Mouse (Mus musculus) embryo, embryonic 10 days (tissue): ENCODE data around the gene Tead1.
A peak's percentile ranks its signal among the peaks of the same experiment; 100 is the strongest.

Experiments
- DNase-seq: peaks from one replicate; pipeline ENCODE4 v3.0.0-alpha.2; 2015; ENCODE audit warnings: low spot score

Gene Tead1

DNA sequence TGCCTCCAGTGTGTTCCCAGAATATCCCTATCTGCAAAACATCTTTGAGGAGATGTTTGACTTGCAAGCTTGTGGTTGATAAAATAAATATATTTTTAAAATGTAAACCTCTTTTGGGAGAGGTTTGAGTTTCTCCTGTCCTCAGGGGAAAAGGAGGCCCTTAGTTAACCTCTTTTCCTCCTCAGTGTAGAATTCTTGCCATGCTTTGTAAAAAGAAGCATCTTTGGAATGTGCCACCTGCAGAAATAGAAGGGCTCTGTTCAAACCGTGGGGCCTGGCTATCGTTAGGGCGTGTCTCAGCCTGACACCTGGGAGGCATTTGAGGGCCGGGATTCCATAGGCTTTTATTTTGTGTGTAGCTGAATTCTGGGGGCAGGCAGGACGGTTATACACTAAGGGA, 51.1 kb downstream of the Tead1 start:
- DNase-seq = no peak

DNA sequence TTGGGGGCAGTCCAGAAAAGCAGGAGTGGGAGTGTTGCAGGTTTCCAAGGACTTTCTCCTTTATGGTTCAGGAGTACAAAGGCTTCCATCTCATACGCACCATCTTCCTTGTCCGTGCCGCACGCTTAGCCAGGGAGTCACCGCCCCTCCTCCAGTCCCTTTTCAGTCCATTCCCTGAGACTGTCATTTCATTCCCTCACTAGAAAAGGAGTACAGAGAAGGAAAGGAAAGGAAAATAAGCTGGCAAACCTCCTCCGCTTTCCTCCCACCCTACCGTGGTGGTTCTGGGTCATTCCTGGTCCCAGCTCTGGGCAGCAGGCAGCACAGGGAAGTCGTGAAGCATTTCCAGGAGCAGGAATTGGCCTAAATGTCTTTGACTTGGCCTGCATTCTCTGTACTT, 52.5 kb downstream of the Tead1 start:
- no peak for DNase-seq

DNA sequence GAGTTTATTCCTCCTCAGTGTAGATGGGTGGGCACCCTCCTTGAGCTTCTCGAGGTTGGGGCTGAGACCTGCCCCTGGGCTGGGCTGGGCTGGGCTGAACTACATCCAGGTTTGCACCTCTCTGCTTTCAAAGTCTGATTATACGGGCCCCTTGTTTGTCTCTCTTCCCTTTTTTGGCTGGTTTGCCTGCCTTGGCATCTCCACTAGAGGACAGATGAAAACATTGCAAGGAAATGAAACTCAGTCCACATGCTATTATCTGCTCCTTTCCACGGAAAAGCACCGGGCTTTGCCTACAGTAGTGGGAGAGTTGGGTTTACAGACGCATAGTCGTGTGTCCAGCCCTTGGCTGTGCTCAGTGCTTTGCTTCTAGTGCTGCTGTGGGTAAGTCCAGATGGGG, 60.1 kb downstream of the Tead1 start:
- DNase-seq = no peak

DNA sequence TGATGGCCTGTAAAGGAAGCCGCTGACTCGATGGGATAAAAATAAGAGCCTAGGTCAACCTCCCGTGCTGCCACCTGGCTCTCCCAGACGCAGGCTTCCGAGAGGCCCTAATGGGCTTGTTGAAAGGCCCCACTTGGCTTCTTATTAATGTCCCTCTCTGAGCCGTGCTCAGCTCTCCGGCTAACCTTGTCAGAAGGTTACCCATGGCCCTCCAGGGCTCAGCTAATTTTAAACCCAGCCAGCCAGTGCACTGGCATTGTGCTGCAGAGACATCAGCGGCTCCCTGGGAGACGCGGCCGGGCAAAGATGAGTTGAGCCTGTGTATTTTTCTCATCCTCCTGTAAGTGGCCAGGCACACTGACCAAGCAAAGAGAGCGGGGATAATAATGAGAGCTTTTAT, 62.7 kb downstream of the Tead1 start:
- DNase-seq = peak; percentile 62

DNA sequence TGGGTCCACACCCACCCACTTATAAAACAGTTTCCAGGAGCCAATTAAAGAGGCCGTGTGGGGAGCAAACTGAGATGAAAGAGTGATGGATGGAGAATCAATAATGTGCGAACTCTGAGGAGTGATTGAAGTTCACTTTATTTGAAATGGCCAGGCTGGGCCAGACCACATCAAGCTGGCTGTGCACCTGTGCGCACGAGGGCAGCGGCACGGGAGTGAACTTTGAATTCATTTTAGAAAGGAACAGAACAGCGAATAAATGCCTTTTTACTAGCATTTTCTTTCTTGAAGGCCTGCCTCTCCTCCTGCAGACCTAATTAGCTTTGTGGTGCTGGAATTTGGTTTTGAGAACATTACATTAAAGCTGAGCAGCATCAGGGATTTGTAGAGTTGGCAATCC, 63.9 kb downstream of the Tead1 start:
- DNase-seq = peak; percentile 42

DNA sequence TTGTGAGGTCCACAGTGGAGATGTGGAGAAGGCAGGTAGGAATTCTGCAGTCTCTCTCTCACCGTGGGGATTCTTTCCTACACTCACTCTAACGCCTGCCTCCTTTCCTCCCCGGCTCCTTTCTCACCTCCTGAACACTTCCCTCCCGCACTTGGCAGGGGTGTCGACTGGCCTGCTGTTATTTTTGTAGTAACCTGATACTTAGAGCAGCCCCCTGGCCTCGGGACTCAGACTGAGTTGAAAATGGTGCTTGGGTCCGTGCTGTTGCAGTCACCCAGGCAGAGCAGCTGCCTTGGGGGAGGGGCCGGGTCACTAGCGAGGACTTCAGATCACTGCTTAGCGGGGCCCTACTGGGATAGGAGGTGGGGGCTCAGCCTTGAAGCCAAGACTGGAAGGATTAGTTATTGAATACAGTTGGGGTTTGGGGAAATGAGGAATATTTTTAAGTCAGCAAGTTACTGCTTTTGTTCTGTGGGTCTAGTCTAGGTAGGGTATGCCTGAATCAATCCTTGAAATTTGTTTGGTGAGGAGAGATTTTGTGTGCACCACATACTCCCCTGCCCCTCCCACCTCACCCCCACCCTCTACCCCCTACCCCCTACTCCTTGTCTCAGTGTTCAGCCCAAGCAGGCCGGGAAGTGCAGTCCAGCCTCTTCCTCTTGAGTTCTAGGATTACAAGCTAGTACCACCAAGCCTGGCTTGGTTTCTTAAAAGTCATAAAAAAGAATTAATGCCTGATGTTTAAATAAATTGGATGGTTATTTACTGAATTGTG, 64.7 kb downstream of the Tead1 start:
- peak; percentile 92 for DNase-seq

DNA sequence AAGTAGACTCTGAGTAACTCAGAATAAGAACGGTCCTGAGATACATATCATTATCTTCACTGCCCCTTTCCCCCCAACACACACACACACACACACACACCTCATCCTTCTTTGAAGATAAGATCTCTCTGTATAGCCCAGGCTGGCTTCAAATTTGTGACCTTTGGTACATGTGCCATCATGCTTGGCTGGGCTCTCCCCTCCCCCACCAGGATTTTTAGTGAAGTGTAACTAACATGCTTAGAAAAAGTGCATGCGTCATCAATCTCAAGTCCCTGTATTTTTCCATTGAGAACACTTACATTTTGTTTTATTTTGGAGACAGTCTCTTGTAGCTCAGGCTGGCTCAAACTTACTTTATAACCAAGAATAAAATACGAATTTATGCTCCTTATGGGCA, 68.1 kb downstream of the Tead1 start:
- no peak for DNase-seq

DNA sequence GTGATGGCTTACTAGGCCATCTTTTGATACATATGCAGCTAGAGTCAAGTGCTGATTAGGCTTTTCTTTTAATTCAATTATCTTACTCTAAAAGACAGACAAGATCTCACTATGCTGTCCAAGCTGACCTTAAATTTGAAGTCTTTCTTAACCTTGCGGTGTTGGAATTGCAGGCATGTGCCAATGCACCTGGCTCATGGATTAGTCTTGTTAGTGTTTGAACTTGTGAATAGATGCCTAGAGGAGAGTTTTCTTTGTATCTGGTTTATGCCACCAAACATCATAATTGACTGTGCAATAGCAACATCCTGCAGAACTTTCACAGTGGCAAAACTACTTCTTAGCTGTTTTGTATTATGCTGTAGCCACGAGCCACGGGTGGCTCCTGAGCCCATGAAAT, 68.7 kb downstream of the Tead1 start:
- DNase-seq = no peak

DNA sequence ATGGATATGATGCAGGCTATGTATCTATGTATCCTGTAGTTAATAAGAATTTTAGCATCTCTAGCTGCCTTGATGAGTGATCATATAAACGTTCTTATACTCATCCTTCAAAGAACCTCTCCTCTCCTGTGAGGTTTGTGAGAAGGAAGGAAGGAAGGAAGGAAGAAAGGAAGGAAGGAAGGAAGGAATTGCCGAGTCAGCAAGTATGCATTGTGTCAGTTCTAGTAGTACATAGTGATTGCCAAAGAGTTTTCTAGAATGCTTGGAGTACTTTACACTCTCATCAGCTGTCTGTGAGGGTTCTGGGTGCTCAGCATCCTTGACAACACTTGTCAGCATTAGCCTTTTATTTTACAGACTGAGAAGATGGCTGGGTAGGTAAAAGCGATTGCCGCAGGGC, 69.2 kb downstream of the Tead1 start:
- DNase-seq = no peak

DNA sequence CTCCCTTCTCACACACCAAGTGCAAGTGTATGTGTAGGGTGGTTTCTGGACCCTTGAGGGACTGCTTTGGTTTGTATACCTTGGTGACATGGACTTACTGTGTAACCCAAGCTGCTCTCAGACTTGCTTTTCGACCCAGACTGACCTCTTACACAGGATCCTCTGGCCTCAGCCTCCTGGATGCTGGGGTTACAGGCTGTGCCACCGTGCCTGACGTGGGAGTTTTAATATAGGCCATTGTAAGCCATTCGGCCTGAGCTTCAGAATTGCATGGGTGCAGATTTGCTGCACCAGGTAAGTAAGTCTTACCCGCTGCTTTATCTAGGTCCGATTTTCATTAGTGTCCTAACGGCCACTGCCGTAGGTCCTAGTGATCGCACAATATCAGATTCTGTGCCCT, 71.0 kb downstream of the Tead1 start:
- DNase-seq = no peak

DNA sequence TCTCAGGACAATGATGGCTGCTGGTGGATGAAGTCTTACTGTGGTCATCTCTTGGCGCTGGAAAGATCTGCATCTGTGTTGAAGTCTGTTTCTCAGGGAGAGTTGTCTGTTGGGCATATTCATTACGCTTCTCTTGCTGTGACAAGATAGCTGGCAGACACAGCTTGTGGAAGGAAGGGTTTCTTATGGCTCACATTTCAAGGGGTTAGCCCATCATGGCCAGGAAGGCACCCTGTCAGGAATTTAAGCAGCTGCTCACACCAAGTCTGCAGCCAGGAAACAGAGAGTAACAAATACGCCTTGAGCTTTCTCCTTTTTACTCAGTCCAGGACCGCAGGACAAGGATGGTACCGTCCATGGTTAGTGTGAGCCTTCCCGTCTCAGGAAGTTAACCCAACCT, 73.2 kb downstream of the Tead1 start:
- no peak for DNase-seq

DNA sequence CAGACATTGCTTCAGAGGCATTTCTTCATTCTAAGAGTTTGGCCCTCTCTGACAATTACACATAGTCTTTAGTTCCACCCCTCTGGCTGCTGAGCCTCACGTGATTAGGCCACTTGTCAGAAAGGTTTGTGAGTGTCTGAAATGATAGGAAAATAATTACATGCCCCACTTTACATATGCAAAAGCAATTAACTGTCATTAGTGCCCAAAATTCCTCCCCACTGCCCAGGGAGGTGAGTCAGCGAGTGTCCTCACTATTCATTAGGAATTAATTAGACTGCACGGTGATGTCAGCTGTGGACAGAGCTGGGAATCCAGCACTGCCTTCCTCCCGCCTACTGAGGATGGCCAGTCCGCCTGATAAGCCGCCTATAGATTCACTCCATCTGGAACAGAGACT, 74.2 kb downstream of the Tead1 start:
- DNase-seq = no peak

DNA sequence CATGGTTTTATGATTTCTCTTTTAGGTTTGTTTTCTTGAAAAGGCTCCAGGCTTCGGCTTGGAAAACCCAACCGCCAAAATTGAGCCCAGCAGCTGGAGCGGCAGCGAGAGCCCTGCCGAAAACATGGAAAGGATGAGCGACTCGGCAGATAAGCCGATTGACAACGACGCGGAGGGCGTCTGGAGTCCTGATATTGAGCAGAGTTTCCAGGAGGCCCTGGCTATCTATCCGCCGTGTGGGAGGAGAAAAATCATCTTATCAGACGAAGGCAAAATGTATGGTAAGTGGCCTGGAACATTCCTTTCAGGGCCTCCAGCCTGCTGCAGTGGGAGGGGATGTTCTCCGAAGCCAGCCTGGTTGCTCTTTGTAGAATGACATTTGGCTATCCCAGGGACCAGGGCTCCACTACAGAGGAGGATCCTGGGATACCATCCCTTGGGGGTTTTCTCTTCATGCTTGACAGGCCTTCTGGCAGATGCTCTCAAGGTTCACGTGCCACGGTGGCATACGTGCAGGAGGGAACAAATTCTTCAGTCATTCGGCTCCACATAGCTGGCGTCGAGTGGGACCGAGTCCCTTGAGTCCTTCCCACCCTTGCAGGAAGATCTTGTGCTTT, 80.3 kb downstream of the Tead1 start:
- DNase-seq = no peak

DNA sequence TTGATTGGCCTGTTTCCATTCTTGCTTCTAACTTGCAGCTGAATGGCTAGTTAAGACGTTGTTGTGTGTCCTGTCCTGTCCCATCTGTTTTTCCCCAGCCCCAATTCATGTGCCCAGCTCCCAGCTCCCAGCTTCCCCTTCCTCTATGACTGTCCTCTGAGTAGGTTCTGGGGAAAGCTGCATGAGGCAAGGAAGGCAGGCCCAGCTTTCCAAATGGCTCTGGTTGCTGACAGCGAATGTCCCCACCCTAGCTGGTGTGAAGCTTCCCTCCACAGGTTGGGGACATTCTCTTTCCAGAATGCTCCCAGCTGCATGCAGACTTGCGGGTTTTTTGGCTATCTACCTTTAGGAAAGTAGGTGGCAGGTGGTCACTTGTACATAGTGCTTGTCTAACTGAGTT, 81.2 kb downstream of the Tead1 start:
- DNase-seq = no peak

DNA sequence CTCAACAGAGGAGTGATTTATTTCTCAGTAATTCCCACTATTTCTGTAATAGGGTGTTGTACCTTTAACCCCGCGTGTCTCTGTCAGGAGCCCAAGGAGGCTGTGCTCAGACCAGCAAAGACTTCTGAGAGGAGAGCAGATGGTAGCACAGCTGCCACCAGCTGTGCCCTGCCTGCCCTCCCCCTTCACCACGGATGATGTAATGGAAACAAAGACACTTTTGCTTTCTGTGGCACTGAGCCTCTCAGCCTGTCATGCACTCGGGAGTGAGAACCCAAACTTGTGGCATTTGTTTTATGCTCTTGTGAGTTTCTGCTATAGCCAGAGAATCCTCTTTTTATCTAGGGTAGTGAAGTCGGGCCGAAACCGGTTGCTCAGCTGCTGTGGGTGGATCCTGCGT, 81.7 kb downstream of the Tead1 start:
- peak; percentile 71 for DNase-seq

DNA sequence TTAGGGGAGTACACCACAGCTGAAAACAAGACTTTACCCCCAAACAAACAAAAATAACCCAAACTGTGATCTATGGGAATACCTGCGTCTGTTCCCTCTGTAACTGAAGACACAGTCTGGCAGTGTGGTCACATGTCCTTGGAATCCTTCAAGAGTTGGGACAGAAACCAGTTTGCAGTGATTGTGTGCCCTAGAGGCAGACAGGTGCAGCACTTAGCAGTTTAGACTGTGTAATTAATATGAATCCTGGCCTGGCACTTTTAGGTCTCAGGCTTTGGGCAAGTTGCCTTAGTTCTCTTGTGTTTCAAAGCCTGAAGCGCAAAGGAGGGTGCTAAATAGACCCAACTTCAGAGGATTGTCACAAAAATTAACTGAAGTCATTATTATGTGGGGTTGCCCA, 83.8 kb downstream of the Tead1 start:
- DNase-seq = no peak

DNA sequence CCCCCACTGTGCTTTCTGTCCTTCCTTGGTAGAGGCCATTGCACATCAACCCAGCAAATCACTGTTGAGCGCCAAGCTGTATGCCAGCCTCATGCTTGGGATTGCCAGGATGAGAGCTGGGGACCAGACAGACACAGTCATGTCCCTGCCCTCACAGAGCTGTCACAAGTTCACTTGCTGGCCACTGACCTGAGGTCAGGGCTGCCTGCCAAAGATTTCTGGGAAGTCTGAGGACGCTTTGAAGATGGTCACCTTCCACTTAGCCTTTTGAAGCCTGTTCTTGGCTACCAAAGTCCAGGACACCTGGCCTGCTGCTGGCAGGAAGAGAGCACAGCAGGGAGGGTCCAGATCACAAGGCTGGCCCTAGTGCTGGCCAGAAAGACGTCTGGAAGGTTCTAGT, 84.4 kb downstream of the Tead1 start:
- no peak for DNase-seq

DNA sequence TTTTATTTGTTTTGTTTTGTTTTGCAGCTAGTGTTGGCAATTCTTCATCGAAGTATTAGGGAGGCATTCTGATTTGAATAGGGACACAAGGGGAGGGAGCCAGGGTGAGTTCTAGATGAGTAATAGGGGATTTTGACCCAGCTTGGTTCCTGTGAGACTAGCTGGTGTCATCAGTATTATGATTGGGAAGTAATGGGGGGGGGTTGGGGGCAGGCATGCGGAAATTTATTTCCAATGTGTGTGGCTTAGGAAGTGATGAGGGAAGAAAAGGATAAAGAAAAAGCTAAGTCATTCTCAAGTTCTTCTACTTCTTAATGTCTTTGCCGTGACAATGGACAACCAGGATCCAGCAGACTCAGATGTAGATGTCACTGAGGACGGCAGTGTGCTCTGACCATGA, 85.8 kb downstream of the Tead1 start:
- no peak for DNase-seq

DNA sequence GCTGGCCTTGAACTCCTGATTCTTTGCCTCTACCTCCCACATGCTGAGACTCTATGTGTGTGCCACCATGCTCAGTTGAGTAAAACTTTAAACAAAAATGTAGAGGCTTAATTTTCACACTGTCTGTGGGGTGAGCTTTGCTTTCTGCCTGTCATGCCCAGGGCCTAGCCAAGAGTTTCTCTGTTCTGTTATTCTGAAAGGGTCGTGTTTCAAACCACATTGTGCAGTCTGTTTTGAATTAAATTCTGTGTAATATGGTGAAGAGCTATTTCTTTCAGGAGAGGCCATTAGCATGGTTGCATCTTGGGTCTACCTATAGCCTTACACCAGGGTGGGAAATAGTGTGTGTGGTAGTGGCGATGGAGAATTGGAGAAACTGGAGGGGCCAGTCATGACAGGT, 90.7 kb downstream of the Tead1 start:
- DNase-seq = no peak

DNA sequence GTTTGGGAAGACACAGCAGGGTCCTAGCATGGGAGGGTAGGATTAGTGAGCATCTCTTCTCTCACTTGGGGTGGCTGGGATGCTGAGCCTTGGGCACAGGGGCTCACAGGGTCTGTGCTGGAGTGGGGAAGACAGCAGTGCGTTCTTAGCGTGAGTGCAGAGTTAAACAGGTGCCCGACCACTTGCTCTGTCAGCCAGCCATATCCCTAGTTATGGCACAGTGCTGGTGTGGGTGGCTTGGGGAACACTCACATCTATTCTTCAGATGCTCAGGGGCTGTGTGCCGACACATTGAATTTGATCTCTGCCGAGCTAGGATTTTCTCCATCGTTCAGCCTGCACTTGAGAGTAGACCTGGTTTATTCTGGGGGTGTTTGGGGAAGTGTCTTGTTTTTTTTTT, 92.3 kb downstream of the Tead1 start:
- no peak for DNase-seq

DNA sequence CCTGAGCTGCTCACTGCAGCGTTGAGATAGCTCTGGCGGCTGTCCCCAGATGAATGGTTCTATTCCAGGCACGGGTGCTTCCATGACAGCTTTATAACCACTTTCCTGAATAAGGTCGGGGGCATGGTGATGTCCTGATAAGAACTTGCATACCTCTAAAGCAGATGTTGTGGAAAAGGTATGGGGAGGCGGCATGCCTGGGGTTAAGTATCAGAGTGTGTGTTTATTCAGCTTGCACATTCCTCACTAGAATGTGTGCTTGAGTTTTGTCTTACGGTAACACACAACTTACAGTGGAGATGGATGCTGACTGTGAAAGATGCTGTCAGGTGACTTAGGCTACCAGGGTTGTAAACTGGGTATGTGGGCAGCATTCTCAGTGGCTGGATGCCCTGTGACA, 93.7 kb downstream of the Tead1 start:
- DNase-seq = no peak

DNA sequence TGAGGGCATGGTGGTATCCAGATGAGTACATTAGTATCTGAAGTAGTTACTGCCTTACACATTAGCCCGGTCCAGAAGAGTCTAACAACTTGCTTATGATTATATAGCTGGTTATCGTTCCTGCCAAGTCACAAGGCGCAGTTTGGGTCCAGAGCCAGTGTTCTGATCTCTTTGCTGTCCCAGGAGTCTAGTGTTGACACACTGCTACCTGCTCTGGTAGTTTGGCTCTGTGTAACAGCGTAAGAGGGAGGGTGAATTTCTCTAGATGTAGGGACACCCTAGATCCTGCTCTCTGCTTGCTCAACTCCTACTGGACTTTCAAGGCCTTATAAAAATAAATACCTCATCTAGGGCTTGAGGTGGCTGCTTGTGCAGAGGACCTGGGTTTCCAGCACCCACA, 94.5 kb downstream of the Tead1 start:
- no peak for DNase-seq

DNA sequence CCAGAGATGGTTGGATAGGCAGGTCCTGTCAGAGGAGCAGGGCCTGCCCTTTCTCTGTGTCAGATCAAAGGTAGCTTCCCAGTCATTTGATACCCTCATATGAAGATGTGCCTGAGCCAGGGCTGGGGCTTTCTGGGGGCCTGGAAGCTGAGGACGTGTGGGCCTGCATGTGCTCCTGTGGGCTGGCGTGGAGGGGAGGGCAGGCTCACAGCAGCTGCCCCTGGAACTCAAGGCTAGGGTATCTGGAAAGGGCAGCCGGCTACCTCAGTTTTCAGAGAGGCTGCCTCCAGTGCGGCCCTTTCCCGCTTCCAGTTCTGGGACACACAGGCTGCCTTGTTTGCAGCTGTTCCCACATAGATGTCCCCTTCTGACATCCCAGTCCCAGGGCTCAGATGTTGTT, 96.7 kb downstream of the Tead1 start:
- DNase-seq = peak; percentile 36

DNA sequence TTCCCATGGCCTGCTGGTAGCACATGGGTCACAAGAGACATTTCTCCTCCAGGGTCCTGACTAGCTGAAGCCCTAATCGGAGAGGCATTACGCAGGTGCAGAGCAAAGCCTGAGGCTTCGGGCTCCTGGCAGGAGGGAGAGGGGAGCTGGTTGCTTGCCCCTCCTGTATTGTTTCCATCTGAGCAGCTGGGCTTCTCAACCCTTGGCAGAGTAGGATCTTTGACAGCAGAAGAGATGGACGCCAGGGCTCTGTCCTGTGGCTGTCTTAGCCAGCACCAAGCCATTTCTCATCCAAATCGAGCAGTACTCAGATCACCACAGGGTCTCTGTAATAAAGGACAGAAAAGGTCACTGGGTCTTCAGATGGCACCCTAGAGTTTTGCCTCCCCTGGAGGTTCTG, 97.6 kb downstream of the Tead1 start:
- no peak for DNase-seq
